Mouse (Mus musculus): Measurements from ENCODE around the gene Carmil3. TPM values are rescaled to one million over a fixed set of nuclear protein-coding genes. Genes with fewer than 3 reads are reported as not detected.

Carmil3 gene
- polyA plus RNA-seq, 1 experiment from 2014 or later: 0.46 TPM

GRCm38 (mm10) chr14:55496761-55497448 lies 6.5 kb downstream of the Carmil3 start:
- H3K9me3 ChIP-seq (ENCODE audit: control insufficient read depth, low read length): no peaks in the 10 kb centered on the region
- no peak overlapping the region for H3K27ac ChIP-seq (replicated peaks)
- DNase-seq (ENCODE audit: low spot score) (no peak), ATAC-seq (ENCODE audit: low FRiP score, low TSS enrichment) (peak; percentile 34; the same call in 1 of the 2 replicates)
- no peak overlapping the region for H3K4me3 ChIP-seq (ENCODE audit: low read depth, low read length)
- H3K36me3 ChIP-seq (ENCODE audit: control insufficient read depth, insufficient read depth, low read length): no peaks in the 10 kb centered on the region
- H3K4me2 ChIP-seq (replicated peaks; ENCODE audit: low read depth): no peak overlapping the region
- H3K9ac ChIP-seq (ENCODE audit: low read length): no peak overlapping the region
- no peaks in the 10 kb centered on the region for H3K27me3 ChIP-seq (ENCODE audit: control insufficient read depth, insufficient read depth, low read length)
- H3K4me1 ChIP-seq (replicated peaks; ENCODE audit: control insufficient read depth, insufficient read depth): no peaks in the 10 kb centered on the region
- 66% methylated on average over 16 of the region's 16 CpGs for WGBS
- TF ChIP-seq CTCF (IDR thresholded peaks at IDR 0.05; ENCODE audit: low read depth) (no peak), EP300 (optimal IDR thresholded peaks at IDR 0.05) (no peak)

- DNase-seq (ENCODE audit: low spot score) (peak; percentile 88), ATAC-seq (ENCODE audit: low FRiP score, low TSS enrichment) (peak; percentile 62)
- Histone ChIP-seq H3K9me3 (ENCODE audit: control insufficient read depth, low read length) (no peaks in the 10 kb centered on the region), H3K4me2 (replicated peaks; ENCODE audit: low read depth) (no peak overlapping the region), H3K27me3 (ENCODE audit: control insufficient read depth, insufficient read depth, low read length) (no peaks in the 10 kb centered on the region), H3K27ac (replicated peaks) (no peak overlapping the region), H3K4me3 (ENCODE audit: low read depth, low read length) (no peak overlapping the region), H3K4me1 (replicated peaks; ENCODE audit: control insufficient read depth, insufficient read depth) (no peaks in the 10 kb centered on the region), H3K36me3 (ENCODE audit: control insufficient read depth, insufficient read depth, low read length) (no peaks in the 10 kb centered on the region), H3K9ac (ENCODE audit: low read length) (no peak overlapping the region)
- TF ChIP-seq EP300 (optimal IDR thresholded peaks at IDR 0.05) (no peak), CTCF (IDR thresholded peaks at IDR 0.05; ENCODE audit: low read depth) (peak; percentile 99)
- WGBS: 14% methylated on average over 6 of the region's 6 CpGs
Measured at GRCm38 (mm10) chr14:55497449-55497821, 7.0 kb downstream of the Carmil3 start.

DNA sequence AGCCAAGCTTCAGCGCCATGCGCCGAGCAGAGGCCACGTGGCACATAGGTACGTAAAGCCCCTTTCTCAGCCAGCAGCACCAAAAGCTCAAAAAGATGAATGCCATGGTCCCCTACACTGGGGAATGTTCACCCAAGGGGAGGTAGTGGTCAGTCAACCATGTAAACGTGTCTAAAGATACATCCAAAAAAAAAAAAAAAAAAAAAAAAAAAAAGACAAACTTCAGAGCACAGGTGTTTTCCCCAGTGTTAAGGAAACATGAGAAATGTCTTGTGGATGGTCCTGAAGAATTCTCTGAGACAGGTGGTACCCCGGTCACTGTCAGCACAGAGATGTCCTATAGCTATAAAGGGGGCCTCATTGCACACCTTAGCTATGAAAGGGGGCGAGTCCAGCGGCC lies 15.2 kb downstream of the Carmil3 start:
- no peaks in the 10 kb centered on the region for H3K36me3 ChIP-seq (ENCODE audit: control insufficient read depth, insufficient read depth, low read length)
- H3K27ac ChIP-seq (replicated peaks): no peak overlapping the region
- no peak overlapping the region for H3K4me3 ChIP-seq (ENCODE audit: low read depth, low read length)
- DNase-seq (ENCODE audit: low spot score) (no peak), ATAC-seq (ENCODE audit: low FRiP score, low TSS enrichment) (no peak)
- 84% methylated on average over 9 of the region's 9 CpGs for WGBS
- no peak overlapping the region for H3K4me2 ChIP-seq (replicated peaks; ENCODE audit: low read depth)
- TF ChIP-seq EP300 (optimal IDR thresholded peaks at IDR 0.05): no peak
- TF ChIP-seq CTCF (IDR thresholded peaks at IDR 0.05; ENCODE audit: low read depth): no peak
- no peaks in the 10 kb centered on the region for H3K9me3 ChIP-seq (ENCODE audit: control insufficient read depth, low read length)
- H3K9ac ChIP-seq (ENCODE audit: low read length): no peak overlapping the region
- no peaks in the 10 kb centered on the region for H3K27me3 ChIP-seq (ENCODE audit: control insufficient read depth, insufficient read depth, low read length)
- no peaks in the 10 kb centered on the region for H3K4me1 ChIP-seq (replicated peaks; ENCODE audit: control insufficient read depth, insufficient read depth)

- Histone ChIP-seq H3K27ac (replicated peaks) (no peak overlapping the region), H3K4me2 (replicated peaks; ENCODE audit: low read depth) (no peak overlapping the region), H3K36me3 (ENCODE audit: control insufficient read depth, insufficient read depth, low read length) (no peaks in the 10 kb centered on the region), H3K9ac (ENCODE audit: low read length) (no peak overlapping the region), H3K27me3 (ENCODE audit: control insufficient read depth, insufficient read depth, low read length) (no peaks in the 10 kb centered on the region), H3K4me1 (replicated peaks; ENCODE audit: control insufficient read depth, insufficient read depth) (no peaks in the 10 kb centered on the region), H3K9me3 (ENCODE audit: control insufficient read depth, low read length) (no peaks in the 10 kb centered on the region), H3K4me3 (ENCODE audit: low read depth, low read length) (no peak overlapping the region)
- DNase-seq (ENCODE audit: low spot score) (no peak), ATAC-seq (ENCODE audit: low FRiP score, low TSS enrichment) (no peak)
- no peak for TF ChIP-seq CTCF (IDR thresholded peaks at IDR 0.05; ENCODE audit: low read depth)
- TF ChIP-seq EP300 (optimal IDR thresholded peaks at IDR 0.05): no peak
- 52% methylated on average over 7 of the region's 7 CpGs for WGBS
Measured at GRCm38 (mm10) chr14:55507801-55508200, 17.4 kb downstream of the Carmil3 start.

DNA sequence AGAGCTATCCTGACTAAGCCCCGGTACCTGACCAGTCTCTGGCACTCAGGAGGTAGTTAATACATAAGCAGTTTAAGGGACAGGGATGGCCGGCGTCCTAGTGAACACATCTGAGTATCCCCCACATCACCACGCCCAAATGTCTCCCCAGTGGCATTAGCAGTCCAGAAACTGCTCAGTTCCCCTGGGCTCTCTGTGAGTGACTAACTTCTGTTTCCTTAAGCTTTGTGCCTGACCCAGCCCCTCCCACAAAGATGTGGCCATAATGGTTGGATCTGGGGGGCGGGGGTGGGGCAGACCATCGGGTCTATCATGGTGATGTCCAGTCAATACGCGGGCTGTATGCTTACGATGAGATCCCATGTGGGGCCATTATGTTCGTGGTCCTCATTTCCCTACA lies 19.1 kb downstream of the Carmil3 start:
- DNase-seq (ENCODE audit: low spot score) (no peak), ATAC-seq (ENCODE audit: low FRiP score, low TSS enrichment) (no peak)
- Histone ChIP-seq H3K4me1 (replicated peaks; ENCODE audit: control insufficient read depth, insufficient read depth) (no peaks in the 10 kb centered on the region), H3K27me3 (ENCODE audit: control insufficient read depth, insufficient read depth, low read length) (no peaks in the 10 kb centered on the region), H3K9ac (ENCODE audit: low read length) (no peak overlapping the region), H3K9me3 (ENCODE audit: control insufficient read depth, low read length) (no peaks in the 10 kb centered on the region), H3K4me2 (replicated peaks; ENCODE audit: low read depth) (no peak overlapping the region), H3K27ac (replicated peaks) (no peak overlapping the region), H3K4me3 (ENCODE audit: low read depth, low read length) (no peak overlapping the region), H3K36me3 (ENCODE audit: control insufficient read depth, insufficient read depth, low read length) (no peaks in the 10 kb centered on the region)
- 73% methylated on average over 10 of the region's 10 CpGs for WGBS
- TF ChIP-seq CTCF (IDR thresholded peaks at IDR 0.05; ENCODE audit: low read depth) (no peak), EP300 (optimal IDR thresholded peaks at IDR 0.05) (no peak)

DNA sequence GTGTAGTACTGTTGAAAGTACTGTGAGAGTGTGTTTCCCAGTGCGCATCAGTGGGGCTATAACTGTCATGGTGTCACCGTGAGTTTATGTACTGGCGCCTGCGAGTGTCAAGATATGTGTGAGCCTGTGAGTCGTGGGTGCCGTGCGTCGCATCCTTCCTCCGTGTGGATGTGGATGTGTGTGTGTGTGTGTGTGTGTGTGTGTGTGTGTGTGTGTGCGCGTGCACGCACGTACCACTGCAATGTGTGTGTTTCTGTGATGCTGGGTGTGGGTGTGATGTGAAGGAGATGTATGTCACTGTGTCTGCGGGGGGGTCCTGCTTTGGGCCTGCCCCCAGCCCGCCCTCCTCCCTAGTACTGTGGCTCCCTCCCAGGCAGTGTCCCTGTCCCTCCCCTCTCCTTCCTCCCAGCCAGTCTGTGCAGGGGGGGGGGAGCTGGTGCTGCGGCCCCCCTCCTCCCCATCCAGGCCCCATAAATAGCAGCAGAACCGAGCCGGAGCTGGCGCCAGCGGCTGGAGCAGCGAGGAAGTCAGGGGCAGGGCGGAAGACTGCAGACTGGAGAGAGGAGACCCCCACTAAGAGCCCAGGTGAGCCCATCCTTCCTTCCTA lies 19.8 kb downstream of the Carmil3 start, which contains the start of gene Cpne6:
Cpne6 (plus strand) TSS at position 321 of the 607 bp plus-strand sequence.
- WGBS: 69% methylated on average over 20 of the region's 22 CpGs
- Histone ChIP-seq H3K27me3 (ENCODE audit: control insufficient read depth, insufficient read depth, low read length) (no peaks in the 10 kb centered on the region), H3K4me3 (ENCODE audit: low read depth, low read length) (no peak within 1 kb of the TSS), H3K4me1 (replicated peaks; ENCODE audit: control insufficient read depth, insufficient read depth) (no peaks in the 10 kb centered on the region), H3K27ac (replicated peaks) (no peak within 1 kb of the TSS), H3K4me2 (replicated peaks; ENCODE audit: low read depth) (no peak within 1 kb of the TSS), H3K36me3 (ENCODE audit: control insufficient read depth, insufficient read depth, low read length) (no peaks in the 10 kb centered on the region), H3K9me3 (ENCODE audit: control insufficient read depth, low read length) (no peaks in the 10 kb centered on the region), H3K9ac (ENCODE audit: low read length) (no peak within 1 kb of the TSS)
- TF ChIP-seq EP300 (optimal IDR thresholded peaks at IDR 0.05) (no peak), CTCF (IDR thresholded peaks at IDR 0.05; ENCODE audit: low read depth) (no peak)
- no peak for ATAC-seq (ENCODE audit: low FRiP score, low TSS enrichment)
- no peak for DNase-seq (ENCODE audit: low spot score)
